Mouse (Mus musculus) thymus, adult 2 months (tissue): ENCODE results near the gene Add3.

Experiments
- CTCF ChIP-seq: fragments of 200-500 bp; IDR thresholded peaks from 2 replicates; pipeline ENCODE4 v1.5.1; 2012; ENCODE audit warnings: mild to moderate bottlenecking, control low read depth, low read length, moderate library complexity, borderline replicate concordance; ENCODE audit not compliant: control insufficient read depth, poor library complexity, insufficient read depth; ENCODE audit errors: extremely low read depth
- POLR2A ChIP-seq: fragments of 200-500 bp; IDR thresholded peaks from 2 replicates; pipeline ENCODE4 v1.6.1; 2012; ENCODE audit warnings: mild to moderate bottlenecking, low read length, control low read depth, moderate library complexity; ENCODE audit not compliant: control insufficient read depth, poor library complexity, insufficient read depth; ENCODE audit errors: extremely low read depth

GRCm38 (mm10) chr19:53122641-53123241, 17.5 kb upstream of the Add3 start:
- TF ChIP-seq CTCF: no peak
- no peak for TF ChIP-seq POLR2A
